Mouse (Mus musculus) kidney, postnatal 0 days (tissue): Measurements from ENCODE around the gene Vps33a. TPM values are rescaled to one million over a fixed set of nuclear protein-coding genes. Genes with fewer than 3 reads are reported as not detected.

Experiments used
- ATAC-seq: fragments of 200-750 bp; cut with Nextera tagmentation; replicated peaks from 2 replicates; pipeline ENCODE4 v1.8.0; 2017; ENCODE audit warnings: low read depth, moderate number of reproducible peaks, moderate TSS enrichment, moderate library complexity; ENCODE audit not compliant: low FRiP score
- DNase-seq: peaks from one replicate; pipeline ENCODE4 v3.0.0-alpha.2; 2016; ENCODE audit warnings: low spot score
- H3K27ac ChIP-seq: fragments of 300-500 bp; sonication (generic); 2 replicates; pipeline ENCODE4 v1.5.1; 2014; ENCODE audit warnings: mild to moderate bottlenecking
- H3K27me3 ChIP-seq: fragments of 300-500 bp; sonication (generic); 2 replicates; pipeline ENCODE4 v1.6.1; 2014; ENCODE audit warnings: low read length, mixed read lengths; ENCODE audit not compliant: insufficient read depth
- H3K36me3 ChIP-seq: fragments of 300-500 bp; sonication (generic); 2 replicates; pipeline ENCODE4 v1.6.1; 2014; ENCODE audit warnings: low read length, mixed read lengths; ENCODE audit not compliant: insufficient read depth
- H3K4me1 ChIP-seq: fragments of 300-500 bp; sonication (generic); replicated peaks from 2 replicates; pipeline ENCODE4 v1.6.1; 2014; ENCODE audit warnings: antibody characterized with exemption, low read length, mixed read lengths; ENCODE audit not compliant: insufficient read depth
- H3K4me2 ChIP-seq: fragments of 300-500 bp; sonication (generic); 2 replicates; pipeline ENCODE4 v1.6.1; 2014; ENCODE audit warnings: mild to moderate bottlenecking, low read length, moderate library complexity, mixed read lengths
- H3K4me3 ChIP-seq: fragments of 300-500 bp; sonication (generic); replicated peaks from 2 replicates; pipeline ENCODE4 v1.5.1; 2014; ENCODE audit warnings: low read depth, low read length
- H3K9ac ChIP-seq: fragments of 300-500 bp; sonication (generic); 2 replicates; pipeline ENCODE4 v1.6.1; 2014; ENCODE audit warnings: low read depth, low read length
- H3K9me3 ChIP-seq: fragments of 300-500 bp; sonication (generic); replicated peaks from 2 replicates; pipeline ENCODE4 v1.6.1; 2016; ENCODE audit warnings: low read length, inconsistent platforms, mixed read lengths
- CTCF ChIP-seq: IDR thresholded peaks from 2 replicates; pipeline ENCODE4 v1.5.1; 2016; ENCODE audit warnings: antibody characterized with exemption, low read depth, mild to moderate bottlenecking, moderate library complexity
- WGBS: fragments of 180-500 bp; shearing (Covaris S2); extraction: QIAGEN DNeasy Blood & Tissue Kit; methylation state at CpG from one replicate; pipeline ENCODE4 v1.1.7; 2014; 5-methylcytosine and 5-hydroxymethylcytosine counted together
- polyA plus RNA-seq: library from polyadenylated mRNA; unstranded; fragments of >200 nt; fragmentation: Nextera tagmentation; extraction: Ambion mirVana; gene quantifications from 2 replicates; pipeline ENCODE4 v1.2.1, GENCODE M21; 2015

Gene Vps33a
- polyA plus RNA-seq, 1 experiment from 2014 or later: 23.4 TPM

GRCm38 (mm10) chr5:123508921-123509320 lies 63.9 kb downstream of the Vps33a start:
- no peak for TF ChIP-seq CTCF
- 7% methylated on average over 12 of the region's 12 CpGs for WGBS
- no peaks in the 10 kb centered on the region for H3K27me3 ChIP-seq
- H3K9ac ChIP-seq: peak overlapping the region; percentile 52; the same call in 1 of the 2 replicates
- H3K27ac ChIP-seq: no peak overlapping the region
- ATAC-seq (no peak), DNase-seq (no peak)
- H3K4me3 ChIP-seq: peak overlapping the region; percentile 53
- H3K36me3 ChIP-seq: 0 out of 2 replicates have a peak, but pooled peaks cover 5% of the 10 kb centered on the region
- no peaks in the 10 kb centered on the region for H3K4me1 ChIP-seq
- no peaks in the 10 kb centered on the region for H3K9me3 ChIP-seq
- H3K4me2 ChIP-seq: peak overlapping the region; percentile 92

GRCm38 (mm10) chr5:123507936-123508723 lies 64.7 kb downstream of the Vps33a start:
- Histone ChIP-seq H3K9ac (peak overlapping the region; percentile 52), H3K4me3 (peak overlapping the region; percentile 53), H3K36me3 (0 out of 2 replicates have a peak, but pooled peaks cover 5% of the 10 kb centered on the region), H3K9me3 (no peaks in the 10 kb centered on the region), H3K4me2 (peak overlapping the region; percentile 92), H3K27ac (no peak overlapping the region), H3K4me1 (no peaks in the 10 kb centered on the region), H3K27me3 (no peaks in the 10 kb centered on the region)
- DNase-seq (peak; percentile 92), ATAC-seq (peak; percentile 86)
- under 1% methylated on average over 58 of the region's 59 CpGs for WGBS
- TF ChIP-seq CTCF: peak; percentile 31

- TF ChIP-seq CTCF: no peak
- WGBS: 68% methylated on average over 4 of the region's 4 CpGs
- no peak overlapping the region for H3K27ac ChIP-seq
Observed at GRCm38 (mm10) chr5:123501973-123502372, 70.9 kb downstream of the Vps33a start.

DNA sequence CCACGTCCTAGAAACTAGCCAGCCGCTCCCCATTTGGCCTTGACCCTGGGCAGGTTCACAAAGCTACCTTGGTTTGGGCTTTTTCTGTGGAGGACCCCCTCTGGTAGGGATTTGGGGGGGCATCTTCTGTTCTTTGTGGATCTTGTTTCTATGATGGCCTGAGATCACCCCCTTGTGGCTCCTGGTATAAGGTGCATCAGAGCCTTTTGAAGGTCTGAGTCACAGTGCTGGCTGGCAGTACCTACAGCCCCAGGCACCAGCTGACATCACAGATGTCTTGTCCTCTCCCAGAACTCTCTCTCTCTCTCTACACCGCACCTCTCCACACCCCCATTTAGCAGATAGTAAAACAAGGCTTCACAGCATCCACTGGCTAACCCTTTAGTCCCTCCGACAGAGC lies 73.1 kb downstream of the Vps33a start:
- Histone ChIP-seq H3K27me3 (no peaks in the 10 kb centered on the region), H3K4me1 (no peaks in the 10 kb centered on the region), H3K36me3 (no peaks in the 10 kb centered on the region), H3K27ac (no peak overlapping the region), H3K9me3 (no peaks in the 10 kb centered on the region), H3K4me3 (no peak overlapping the region), H3K9ac (no peak overlapping the region), H3K4me2 (no peak overlapping the region)
- ATAC-seq (no peak), DNase-seq (peak; percentile 44)
- 38% methylated on average over 4 of the region's 4 CpGs for WGBS
- peak; percentile 68 for TF ChIP-seq CTCF

More at GRCm38 (mm10) chr5:123501973-123502372, 70.9 kb downstream of the Vps33a start:
- H3K4me2 ChIP-seq: no peak overlapping the region
- no peak overlapping the region for H3K9ac ChIP-seq
- no peak overlapping the region for H3K4me3 ChIP-seq
- H3K36me3 ChIP-seq: no peaks in the 10 kb centered on the region
- no peak for DNase-seq
- no peaks in the 10 kb centered on the region for H3K27me3 ChIP-seq
- no peaks in the 10 kb centered on the region for H3K9me3 ChIP-seq
- H3K4me1 ChIP-seq: no peaks in the 10 kb centered on the region
- ATAC-seq: no peak

DNA sequence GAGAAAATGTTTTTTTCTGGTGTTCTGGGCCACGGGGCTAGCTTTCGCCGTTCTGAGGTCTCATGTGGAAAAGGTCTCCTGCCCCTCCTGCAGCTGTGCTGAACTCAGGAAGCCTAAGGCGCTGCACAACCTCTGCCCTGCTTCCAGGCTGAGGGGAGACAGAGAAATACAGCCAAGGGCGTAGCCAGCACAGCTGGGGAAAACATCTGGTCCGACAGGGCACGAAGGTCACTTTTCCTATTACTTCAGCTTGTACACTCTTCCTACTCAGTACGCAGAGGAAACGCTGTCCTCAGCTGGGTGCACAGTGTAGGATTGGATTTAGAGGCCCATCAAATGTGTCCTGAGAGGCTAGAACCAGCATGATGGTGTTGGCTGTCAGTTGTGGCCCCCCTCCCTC lies 82.9 kb downstream of the Vps33a start:
- 28% methylated on average over 9 of the region's 9 CpGs for WGBS
- H3K4me3 ChIP-seq: no peak overlapping the region
- H3K4me1 ChIP-seq: 0 out of 2 replicates have a peak, but pooled peaks cover 4% of the 10 kb centered on the region
- H3K27me3 ChIP-seq: no peaks in the 10 kb centered on the region
- TF ChIP-seq CTCF: no peak
- ATAC-seq (no peak), DNase-seq (peak; percentile 27)
- H3K9me3 ChIP-seq: no peaks in the 10 kb centered on the region
- H3K36me3 ChIP-seq: no peaks in the 10 kb centered on the region
- no peak overlapping the region for H3K27ac ChIP-seq
- H3K9ac ChIP-seq: no peak overlapping the region
- H3K4me2 ChIP-seq: no peak overlapping the region

DNA sequence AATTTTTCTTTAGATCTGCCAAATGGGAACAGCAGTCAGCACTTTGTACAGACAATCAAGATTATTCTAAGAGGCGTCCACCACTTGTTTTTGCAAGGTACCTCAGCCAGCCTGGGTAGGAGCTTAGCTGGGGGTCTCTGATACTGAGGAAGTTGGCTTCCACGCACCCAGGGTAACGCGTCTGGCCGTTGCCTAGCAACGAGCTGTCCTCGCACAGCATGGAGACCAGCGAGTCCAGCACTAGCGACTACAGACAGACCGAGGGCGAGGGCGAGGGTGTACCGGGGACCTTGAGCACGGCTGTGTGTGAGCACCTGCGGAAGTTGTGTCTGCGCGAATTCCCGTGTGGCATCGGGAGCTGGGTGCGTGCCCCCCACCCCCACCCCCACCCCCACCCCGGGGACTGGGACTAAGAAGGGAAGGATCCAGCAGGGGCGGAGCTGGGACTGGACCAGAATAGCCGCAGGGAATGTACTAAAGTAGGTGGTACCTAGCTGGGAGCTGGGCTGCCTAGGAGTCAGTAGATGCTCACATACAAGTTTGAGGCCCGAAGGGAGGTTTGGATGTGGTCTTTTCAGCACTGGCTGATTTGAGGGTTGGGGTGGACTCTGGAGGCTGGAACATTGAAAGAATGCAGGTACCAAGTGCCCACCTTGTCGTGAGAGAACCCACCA lies 83.6 kb downstream of the Vps33a start, which contains the start of the genes Lrrc43 and Il31:
TSS of gene Lrrc43 (plus strand) at position 194 of the 674 bp plus-strand sequence.
TSS of gene Il31 (minus strand) at position 378 of the 674 bp plus-strand sequence.
- Histone ChIP-seq H3K27me3 (no peaks in the 10 kb centered on the region), H3K4me3 (no peak within 1 kb of the TSS), H3K27ac (no peak within 1 kb of the TSS), H3K9me3 (no peaks in the 10 kb centered on the region), H3K4me2 (peak within 1 kb of the TSS; percentile 40), H3K4me1 (0 out of 2 replicates have a peak, but pooled peaks cover 4% of the 10 kb centered on the region), H3K36me3 (no peaks in the 10 kb centered on the region), H3K9ac (no peak within 1 kb of the TSS)
- DNase-seq (peak; percentile 29), ATAC-seq (peak; percentile 54; the same call in 1 of the 2 replicates)
- WGBS: 9% methylated on average over 25 of the region's 25 CpGs
- TF ChIP-seq CTCF: no peak
